Mouse (Mus musculus): ENCODE measurements around the gene Fam172a.

DNA sequence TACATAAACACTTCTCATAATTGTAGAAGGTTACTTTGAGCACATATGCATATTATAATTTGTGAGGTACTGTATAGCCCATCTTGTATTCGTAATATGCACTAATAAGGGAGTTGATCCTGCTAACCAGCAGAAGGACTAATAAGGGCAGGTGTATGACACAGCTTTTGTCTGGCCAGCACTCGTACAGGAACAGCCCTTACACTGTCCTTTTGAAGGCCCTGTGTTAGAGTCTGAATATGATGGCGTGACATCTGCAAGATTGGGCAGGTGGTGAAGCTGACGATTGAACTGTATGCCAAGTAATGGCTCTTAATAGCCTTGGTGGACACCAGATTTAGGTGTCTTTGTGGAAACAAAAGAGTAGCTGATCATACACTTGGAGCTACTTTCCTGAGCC lies 176.3 kb downstream of the Fam172a start:
- no peak for TF ChIP-seq CTCF (IDR thresholded peaks at IDR 0.05; ENCODE audit: low read depth, low read length)
- no peak for TF ChIP-seq POLR2AphosphoS5 (IDR thresholded peaks at IDR 0.05; ENCODE audit: insufficient replicate concordance, low read depth, low read length)
- no peak for TF ChIP-seq GATA1 (IDR thresholded peaks at IDR 0.05; ENCODE audit: borderline replicate concordance, low read length)

All from G1E (cell line).